Mouse (Mus musculus): ENCODE data around the gene Arfip2. TPM values are rescaled to one million over a fixed set of nuclear protein-coding genes. Genes with fewer than 3 reads are reported as not detected.

The Arfip2 gene
- total and polyA plus RNA-seq, 3 experiments, result 78.4 to 108 TPM; not detected in 1

DNA sequence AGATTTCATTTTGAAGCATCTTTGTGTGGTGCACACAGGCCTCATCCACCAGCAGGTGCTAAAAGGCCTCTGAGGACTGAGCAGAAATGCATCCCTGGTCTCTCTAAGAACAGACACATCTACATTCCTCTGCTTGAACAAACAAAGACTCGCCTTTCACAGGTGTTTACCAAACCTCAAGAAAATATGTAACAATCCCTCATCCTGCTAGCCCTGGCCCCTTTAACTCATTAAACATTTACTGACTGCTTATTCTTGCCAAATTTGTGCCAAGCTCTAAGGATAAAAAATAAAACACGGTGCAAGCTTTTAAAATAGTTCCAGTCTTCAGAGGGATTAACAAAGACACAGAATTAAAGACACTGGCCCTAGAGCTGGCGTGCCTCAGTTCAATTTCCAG is 20.5 kb downstream of the Arfip2 start:
- Histone ChIP-seq H3K36me3 (ENCODE audit: control insufficient read depth in 1 of 2, insufficient read depth in 2 of 2, low read length in 2 of 2) (no peaks in the 10 kb centered on the region), H3K27ac (ENCODE audit: control insufficient read depth, low read depth, low read length) (no peak overlapping the region), H3K4me1 (ENCODE audit: control insufficient read depth in 1 of 2, insufficient read depth in 2 of 2, low read length in 2 of 2) (no peaks in the 10 kb centered on the region), H3K9me3 (replicated peaks; ENCODE audit: insufficient read depth, low read length) (no peaks in the 10 kb centered on the region), H3K9ac (ENCODE audit: control insufficient read depth, low read depth, low read length, poor library complexity, severe bottlenecking) (no peak overlapping the region), H3K79me2 (ENCODE audit: control insufficient read depth, insufficient read depth, low read length, poor library complexity) (no peaks in the 10 kb centered on the region), H3K4me3 (ENCODE audit: control insufficient read depth in 1 of 2, insufficient read depth in 1 of 2, low read depth in 2 of 2, low read length in 2 of 2) (no peak overlapping the region), H3K27me3 (ENCODE audit: control insufficient read depth in 1 of 2, insufficient read depth in 2 of 2, low read length in 2 of 2) (no peaks in the 10 kb centered on the region)
- no peak for DNase-seq (ENCODE audit: low read depth, low spot score)
- TF ChIP-seq SMC3 (IDR thresholded peaks at IDR 0.05; ENCODE audit: low read depth, low read length) (no peak), E2F4 (IDR thresholded peaks at IDR 0.05; ENCODE audit: borderline replicate concordance, low read depth, low read length) (no peak), BHLHE40 (IDR thresholded peaks at IDR 0.05; ENCODE audit: borderline replicate concordance, low read depth, low read length) (no peak)

DNA sequence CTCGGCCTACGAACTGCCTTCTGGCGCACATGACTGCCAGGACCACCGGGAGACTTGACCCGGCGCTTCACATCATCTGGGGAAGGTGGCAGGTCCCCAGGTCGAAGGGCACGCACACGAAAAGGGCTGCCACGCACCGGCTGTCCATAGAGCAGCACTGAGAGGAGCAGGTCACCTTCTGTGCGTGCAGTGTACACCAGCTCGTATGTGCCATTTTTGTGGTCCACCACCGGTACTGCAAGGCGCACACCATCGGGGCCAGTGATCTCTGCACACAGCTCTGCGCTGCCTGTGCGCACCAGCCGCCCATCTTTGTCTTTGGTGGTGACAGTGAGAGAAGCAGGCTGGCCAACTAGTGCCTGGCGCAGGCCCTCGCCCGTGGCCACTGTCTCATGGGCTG is 22.4 kb downstream of the Arfip2 start:
- Histone ChIP-seq H3K27me3 (ENCODE audit: control insufficient read depth in 1 of 2, insufficient read depth in 2 of 2, low read length in 2 of 2) (no peaks in the 10 kb centered on the region), H3K4me1 (ENCODE audit: control insufficient read depth in 1 of 2, insufficient read depth in 2 of 2, low read length in 2 of 2) (no peaks in the 10 kb centered on the region), H3K9ac (ENCODE audit: control insufficient read depth, low read depth, low read length, poor library complexity, severe bottlenecking) (no peak overlapping the region), H3K27ac (ENCODE audit: control insufficient read depth, low read depth, low read length) (no peak overlapping the region), H3K36me3 (ENCODE audit: control insufficient read depth in 1 of 2, insufficient read depth in 2 of 2, low read length in 2 of 2) (no peaks in the 10 kb centered on the region), H3K4me3 (ENCODE audit: control insufficient read depth in 1 of 2, insufficient read depth in 1 of 2, low read depth in 2 of 2, low read length in 2 of 2) (no peak overlapping the region), H3K79me2 (ENCODE audit: control insufficient read depth, insufficient read depth, low read length, poor library complexity) (no peaks in the 10 kb centered on the region), H3K9me3 (replicated peaks; ENCODE audit: insufficient read depth, low read length) (no peaks in the 10 kb centered on the region)
- no peak for TF ChIP-seq BHLHE40 (IDR thresholded peaks at IDR 0.05; ENCODE audit: borderline replicate concordance, low read depth, low read length)
- no peak for TF ChIP-seq RCOR1 (IDR thresholded peaks at IDR 0.05; ENCODE audit: low read depth, low read length)
- TF ChIP-seq MAZ (IDR thresholded peaks at IDR 0.05; ENCODE audit: low read depth, low read length), result no peak
- TF ChIP-seq CHD2 (IDR thresholded peaks at IDR 0.05; ENCODE audit: low read length), result no peak
- no peak for TF ChIP-seq KAT2A (conservative IDR thresholded peaks at IDR 0.05; ENCODE audit: low read depth, low read length)
- no peak for TF ChIP-seq ZKSCAN1 (IDR thresholded peaks at IDR 0.05; ENCODE audit: low read depth, low read length)
- DNase-seq (ENCODE audit: low read depth, low spot score), result no peak

GRCm38 (mm10) chr7:105616561-105616960 is 23.7 kb downstream of the Arfip2 start:
- H3K27ac ChIP-seq (ENCODE audit: control insufficient read depth, low read depth, low read length), result no peak overlapping the region
- H3K4me1 ChIP-seq (ENCODE audit: control insufficient read depth in 1 of 2, insufficient read depth in 2 of 2, low read length in 2 of 2), result no peaks in the 10 kb centered on the region
- no peak overlapping the region for H3K9ac ChIP-seq (ENCODE audit: control insufficient read depth, low read depth, low read length, poor library complexity, severe bottlenecking)
- no peaks in the 10 kb centered on the region for H3K36me3 ChIP-seq (ENCODE audit: control insufficient read depth in 1 of 2, insufficient read depth in 2 of 2, low read length in 2 of 2)
- no peaks in the 10 kb centered on the region for H3K27me3 ChIP-seq (ENCODE audit: control insufficient read depth in 1 of 2, insufficient read depth in 2 of 2, low read length in 2 of 2)
- DNase-seq (ENCODE audit: low read depth, low spot score), result no peak
- no peaks in the 10 kb centered on the region for H3K79me2 ChIP-seq (ENCODE audit: control insufficient read depth, insufficient read depth, low read length, poor library complexity)
- TF ChIP-seq UBTF (IDR thresholded peaks at IDR 0.05; ENCODE audit: borderline replicate concordance, insufficient read depth, low read depth, low read length) (no peak), JUND (IDR thresholded peaks at IDR 0.05; ENCODE audit: low read depth, low read length) (no peak), KAT2A (conservative IDR thresholded peaks at IDR 0.05; ENCODE audit: low read depth, low read length) (no peak), NRF1 (IDR thresholded peaks at IDR 0.05; ENCODE audit: insufficient read depth, low read depth, low read length, poor library complexity, severe bottlenecking) (no peak), MYB (IDR thresholded peaks at IDR 0.05; ENCODE audit: low read depth, low read length) (no peak), ELF1 (IDR thresholded peaks at IDR 0.05; ENCODE audit: low read depth, low read length) (no peak), CHD2 (IDR thresholded peaks at IDR 0.05; ENCODE audit: low read length) (no peak)
- no peak overlapping the region for H3K4me3 ChIP-seq (ENCODE audit: control insufficient read depth in 1 of 2, insufficient read depth in 1 of 2, low read depth in 2 of 2, low read length in 2 of 2)
- H3K9me3 ChIP-seq (replicated peaks; ENCODE audit: insufficient read depth, low read length), result no peaks in the 10 kb centered on the region

Data from MEL (cell line).